Comparison of ENCODE assay signal across 30 mouse cellular contexts in the genomic region with DNA sequence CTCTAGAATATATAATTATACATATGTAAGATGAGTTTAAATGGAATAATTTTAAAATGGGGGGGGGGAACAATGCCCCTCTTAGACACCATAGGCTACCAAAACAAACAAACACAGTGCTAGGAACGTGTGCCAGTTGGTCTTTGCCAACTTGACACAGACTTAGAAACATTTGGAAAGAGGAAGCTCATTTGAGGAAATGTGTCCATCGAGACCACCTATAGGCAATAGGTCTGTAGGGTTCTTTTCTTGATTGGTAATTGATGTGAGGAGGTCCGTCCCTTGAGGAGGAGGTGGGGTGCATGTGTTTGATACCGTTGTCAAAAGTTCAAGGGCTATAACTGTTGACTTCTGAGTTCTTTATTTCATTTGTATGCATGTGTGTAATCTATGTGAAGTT.
"Had no signal": no experiment of that assay in that cellular context is flagged by ENCODE, and none has a peak within 500 bp of the region (broad histone marks: within the 10 kb centered on the region; RNA-seq: fewer than 3 reads in every experiment).

No protein-coding gene starts in this region.

- DNase-seq: left cerebral cortex, postnatal 4 days; liver; liver, embryonic 13.5 days; liver, postnatal 0 days; lung, adult 18-20 months; lung, adult 2 months; lung, embryonic 14.5 days; lung, postnatal 10 days; lung, postnatal 14 days; lung, postnatal 36 days; lung, postnatal 4 days; midbrain, embryonic 14.5 days had no signal

- H3K4me1 ChIP-seq: limb, embryonic 15.5 days; liver, embryonic 15.5 days; lung, embryonic 15.5 days; midbrain, embryonic 15.5 days had no signal

- H3K27ac ChIP-seq: limb, embryonic 10.5 days; limb, embryonic 12.5 days; limb, embryonic 13.5 days; limb, embryonic 15.5 days; liver, embryonic 12.5 days; liver, embryonic 13.5 days; liver, embryonic 14.5 days; liver, embryonic 15.5 days; lung, embryonic 15.5 days; macrophage; midbrain, embryonic 10.5 days; midbrain, embryonic 12.5 days; midbrain, embryonic 13.5 days; midbrain, embryonic 15.5 days; neural tube, embryonic 12.5 days had no signal

- H3K9ac ChIP-seq: limb, embryonic 12.5 days; limb, embryonic 13.5 days; limb, embryonic 15.5 days; liver, embryonic 12.5 days; liver, embryonic 13.5 days; liver, embryonic 14.5 days; liver, embryonic 15.5 days; liver, postnatal 0 days; lung, embryonic 14.5 days; lung, embryonic 15.5 days; midbrain, embryonic 12.5 days; midbrain, embryonic 13.5 days; midbrain, embryonic 15.5 days; neural tube, embryonic 12.5 days had no signal

- H3K36me3 ChIP-seq: limb, embryonic 10.5 days; limb, embryonic 12.5 days; limb, embryonic 13.5 days; limb, embryonic 15.5 days; liver, embryonic 12.5 days; liver, embryonic 13.5 days; liver, embryonic 15.5 days; lung, embryonic 15.5 days; midbrain, embryonic 12.5 days; midbrain, embryonic 13.5 days; midbrain, embryonic 15.5 days; neural tube, embryonic 12.5 days had no signal

- H3K4me3 ChIP-seq: limb, embryonic 10.5 days; limb, embryonic 12.5 days; limb, embryonic 13.5 days; limb, embryonic 15.5 days; liver, embryonic 12.5 days; liver, embryonic 13.5 days; liver, embryonic 15.5 days; lung, embryonic 15.5 days; megakaryocyte, embryonic 14.5 days; midbrain, embryonic 10.5 days; midbrain, embryonic 12.5 days; midbrain, embryonic 13.5 days; midbrain, embryonic 15.5 days; myocyte; neural tube, embryonic 12.5 days had no signal

- ATAC-seq: liver, embryonic 12.5 days; liver, postnatal 0 days; lung, postnatal 0 days; midbrain, embryonic 13.5 days; midbrain, embryonic 15.5 days; midbrain, embryonic 16.5 days had no signal

- H3K27me3 ChIP-seq: limb, embryonic 13.5 days; limb, embryonic 15.5 days; liver, embryonic 12.5 days; liver, embryonic 13.5 days; liver, embryonic 15.5 days; lung, embryonic 15.5 days; megakaryocyte, embryonic 14.5 days; midbrain, embryonic 15.5 days; neural tube, embryonic 12.5 days had no signal
